Mouse (Mus musculus) hindbrain, embryonic 16.5 days (tissue): ENCODE data around the gene Lats2. TPM values are rescaled to one million over a fixed set of nuclear protein-coding genes. Genes with fewer than 3 reads are reported as not detected.
A peak's percentile ranks its signal among the peaks of the same experiment; 100 is the strongest.
"Not testable (repeated sequence)": the region's sequence is repeated elsewhere in the genome, so short reads cannot be mapped to it uniquely, and the experiment has no call there.

Experiments
- ATAC-seq: fragments of 200-750 bp; cut with Nextera tagmentation; 2 replicates; pipeline ENCODE4 v1.8.0; 2017; ENCODE audit warnings: moderate TSS enrichment, moderate library complexity
- H3K27ac ChIP-seq: fragments of 300-500 bp; sonication (generic); 2 replicates; pipeline ENCODE4 v1.5.1; 2014; ENCODE audit warnings: low read depth, mild to moderate bottlenecking, control low read depth, low read length, moderate library complexity
- H3K27me3 ChIP-seq: fragments of 300-500 bp; sonication (generic); replicated peaks from 2 replicates; pipeline ENCODE4 v1.6.1; 2014; ENCODE audit warnings: low read length; ENCODE audit not compliant: control insufficient read depth, insufficient read depth
- H3K36me3 ChIP-seq: fragments of 300-500 bp; sonication (generic); 2 replicates; pipeline ENCODE4 v1.6.1; 2014; ENCODE audit warnings: mild to moderate bottlenecking, low read length, moderate library complexity, mixed read lengths; ENCODE audit not compliant: control insufficient read depth, insufficient read depth
- H3K4me1 ChIP-seq: fragments of 300-500 bp; sonication (generic); 2 replicates; pipeline ENCODE4 v1.6.1; 2014; ENCODE audit warnings: low read depth, low read length; ENCODE audit not compliant: control insufficient read depth, insufficient read depth
- H3K4me2 ChIP-seq: fragments of 300-500 bp; sonication (generic); 2 replicates; pipeline ENCODE4 v1.6.1; 2014; ENCODE audit warnings: mild to moderate bottlenecking, low read length, control low read depth, moderate library complexity
- H3K4me3 ChIP-seq: fragments of 300-500 bp; sonication (generic); 2 replicates; pipeline ENCODE4 v1.5.1; 2014; ENCODE audit warnings: mild to moderate bottlenecking, low read length, control low read depth, moderate library complexity
- H3K9ac ChIP-seq: fragments of 300-500 bp; sonication (generic); 2 replicates; pipeline ENCODE4 v1.6.1; 2014; ENCODE audit warnings: low read depth, mild to moderate bottlenecking, control low read depth, low read length, moderate library complexity
- H3K9me3 ChIP-seq: fragments of 300-500 bp; sonication (generic); 2 replicates; pipeline ENCODE4 v1.6.1; 2014; ENCODE audit warnings: mild to moderate bottlenecking, low read length, moderate library complexity; ENCODE audit not compliant: control insufficient read depth
- WGBS: fragments of 180-500 bp; shearing (Covaris S2); extraction: QIAGEN DNeasy Blood & Tissue Kit; methylation state at CpG from one replicate; pipeline ENCODE4 v1.1.7; 2014; 5-methylcytosine and 5-hydroxymethylcytosine counted together
- polyA plus RNA-seq: library from polyadenylated mRNA; unstranded; fragments of >200 nt; fragmentation: Nextera tagmentation; extraction: Ambion mirVana; gene quantifications from 2 replicates; pipeline ENCODE4 v1.2.1, GENCODE M21; 2015

Gene Lats2
- polyA plus RNA-seq, 1 experiment from 2014 or later: 5.9 TPM

- Histone ChIP-seq H3K27ac (no peak overlapping the region), H3K4me1 (no peaks in the 10 kb centered on the region), H3K4me2 (no peak overlapping the region), H3K36me3 (no peaks in the 10 kb centered on the region), H3K4me3 (no peak overlapping the region), H3K9me3 (no peaks in the 10 kb centered on the region), H3K27me3 (no peaks in the 10 kb centered on the region), H3K9ac (no peak overlapping the region)
- 98% methylated on average over 5 of the region's 5 CpGs for WGBS
- ATAC-seq: no peak
Measured at GRCm38 (mm10) chr14:57769102-57769501, 10.9 kb upstream of the Lats2 start.

DNA sequence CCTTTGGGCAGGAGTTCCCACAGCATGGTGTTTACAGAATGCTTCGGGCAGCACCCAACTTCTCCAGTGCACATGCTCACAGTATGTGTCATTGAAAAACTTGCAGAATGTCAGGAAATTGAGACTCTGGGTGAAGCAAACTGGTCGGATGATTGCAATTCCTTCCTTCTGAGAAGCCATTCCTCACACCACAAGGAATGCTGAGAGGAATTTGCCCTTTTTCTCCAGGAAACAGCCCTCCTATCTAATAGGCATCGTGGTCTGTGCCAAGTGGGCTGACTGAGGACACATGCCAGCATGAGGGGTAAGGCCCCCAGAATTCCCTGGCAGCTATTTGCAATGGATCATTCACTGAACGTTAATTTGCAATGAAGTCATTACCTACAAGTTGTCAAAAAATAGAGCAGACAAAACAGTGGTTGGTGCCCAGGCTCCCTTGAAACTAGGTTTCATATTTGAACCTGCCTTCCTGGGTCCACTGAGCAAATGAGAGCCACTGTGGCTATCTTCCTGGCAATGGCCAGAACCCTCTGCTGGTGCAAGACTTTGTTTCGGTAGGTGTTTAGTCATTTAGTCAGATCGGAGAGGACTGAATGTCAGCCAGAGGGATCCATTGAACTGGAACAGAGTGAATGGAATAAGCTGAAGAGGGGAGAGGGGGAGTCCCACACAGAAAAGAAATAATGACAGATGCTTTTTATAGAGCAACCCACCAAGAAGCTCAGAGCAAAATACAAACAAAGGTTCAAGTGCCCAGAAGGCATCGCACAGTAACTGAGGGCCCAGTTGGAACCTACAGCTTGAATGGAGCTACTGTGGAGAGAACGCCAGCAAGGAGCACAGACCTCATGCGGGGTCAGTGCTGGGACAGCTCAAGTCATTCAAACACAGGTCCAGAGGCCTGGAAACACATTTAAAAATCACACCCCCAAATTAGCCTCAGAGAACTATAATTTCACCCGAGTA lies 2.5 kb upstream of the Lats2 start:
- WGBS: 30% methylated on average over 10 of the region's 10 CpGs
- Histone ChIP-seq H3K4me3 (no peak overlapping the region), H3K4me2 (no peak overlapping the region), H3K27me3 (no peaks in the 10 kb centered on the region), H3K9me3 (no peaks in the 10 kb centered on the region), H3K9ac (no peak overlapping the region), H3K27ac (peak overlapping the region; percentile 14; the same call in 1 of the 2 replicates), H3K4me1 (no peaks in the 10 kb centered on the region), H3K36me3 (no peaks in the 10 kb centered on the region)
- ATAC-seq: peak; percentile 54; the same call in 1 of the 2 replicates

DNA sequence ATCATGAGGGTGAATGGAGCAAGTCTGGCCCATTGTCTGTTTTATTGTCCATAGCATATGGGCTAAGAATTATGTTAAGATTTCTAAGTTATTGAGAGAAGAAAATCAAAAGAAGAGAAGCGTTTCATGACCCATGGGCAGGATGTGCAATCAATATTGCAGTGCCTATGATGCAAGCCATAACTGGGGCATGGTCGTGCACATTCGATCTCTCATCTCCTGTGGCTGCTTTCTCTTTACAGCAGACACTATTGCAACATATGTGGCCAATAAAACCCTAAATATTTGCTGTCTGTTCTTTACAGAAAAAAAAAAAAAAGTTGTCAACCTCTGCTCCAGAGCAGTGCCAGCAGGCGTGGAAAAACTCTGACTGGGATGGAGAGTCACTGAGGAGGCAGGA lies 2.1 kb downstream of the Lats2 start:
- H3K4me1 ChIP-seq: no peaks in the 10 kb centered on the region
- no peaks in the 10 kb centered on the region for H3K9me3 ChIP-seq
- ATAC-seq: no peak
- no peak overlapping the region for H3K4me3 ChIP-seq
- no peak overlapping the region for H3K27ac ChIP-seq
- WGBS: 82% methylated on average over 4 of the region's 4 CpGs
- no peak overlapping the region for H3K9ac ChIP-seq
- H3K36me3 ChIP-seq: no peaks in the 10 kb centered on the region
- H3K4me2 ChIP-seq: no peak overlapping the region
- no peaks in the 10 kb centered on the region for H3K27me3 ChIP-seq

GRCm38 (mm10) chr14:57755661-57756060 lies 2.5 kb downstream of the Lats2 start:
- H3K27me3 ChIP-seq: no peaks in the 10 kb centered on the region
- H3K4me1 ChIP-seq: no peaks in the 10 kb centered on the region
- H3K9me3 ChIP-seq: no peaks in the 10 kb centered on the region
- H3K36me3 ChIP-seq: no peaks in the 10 kb centered on the region
- H3K9ac ChIP-seq: no peak overlapping the region
- no peak overlapping the region for H3K4me3 ChIP-seq
- 96% methylated on average over 2 of the region's 2 CpGs for WGBS
- H3K27ac ChIP-seq: no peak overlapping the region
- no peak for ATAC-seq
- H3K4me2 ChIP-seq: no peak overlapping the region

DNA sequence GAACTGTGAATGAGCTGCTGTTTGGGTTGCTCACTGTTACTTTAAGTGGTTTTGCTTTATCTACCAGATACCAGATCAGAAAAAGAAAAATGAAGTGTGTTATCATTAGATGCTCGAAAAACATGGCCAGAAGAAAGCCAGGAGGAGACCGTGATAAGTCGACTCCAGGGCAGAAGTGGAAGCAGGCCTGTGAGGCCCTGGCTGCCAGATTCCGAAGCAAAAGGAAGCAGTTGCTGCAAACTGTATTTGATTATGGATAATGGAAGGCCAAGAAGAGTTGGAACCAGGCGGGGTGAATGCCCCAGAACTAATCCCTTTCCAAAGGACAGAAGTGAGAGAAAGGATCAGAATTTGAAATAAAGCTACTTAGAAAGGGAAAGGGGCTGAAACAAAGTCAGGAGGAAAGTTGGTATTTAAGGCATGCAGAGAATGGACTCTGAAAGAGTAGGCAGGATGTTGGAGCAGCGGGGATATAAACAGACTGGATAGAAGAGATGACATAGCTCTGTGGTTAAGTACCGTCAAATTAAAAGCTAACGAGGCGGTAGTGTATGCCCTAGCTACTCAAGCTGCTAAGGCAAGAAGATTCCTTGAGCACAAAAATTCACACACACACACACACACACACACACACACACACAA lies 4.7 kb downstream of the Lats2 start:
- Histone ChIP-seq H3K27me3 (no peaks in the 10 kb centered on the region), H3K9ac (no peak overlapping the region), H3K4me3 (no peak overlapping the region), H3K4me1 (no peaks in the 10 kb centered on the region), H3K27ac (no peak overlapping the region), H3K36me3 (no peaks in the 10 kb centered on the region), H3K9me3 (no peaks in the 10 kb centered on the region), H3K4me2 (no peak overlapping the region)
- WGBS: 39% methylated on average over 9 of the region's 9 CpGs
- no peak for ATAC-seq

- H3K4me2 ChIP-seq, H3K4me1 ChIP-seq, H3K9me3 ChIP-seq, H3K9ac ChIP-seq, H3K27me3 ChIP-seq, H3K4me3 ChIP-seq, H3K36me3 ChIP-seq, ATAC-seq, H3K27ac ChIP-seq: not testable (repeated sequence)
Measured at GRCm38 (mm10) chr14:57751006-57751405, 7.2 kb downstream of the Lats2 start.

DNA sequence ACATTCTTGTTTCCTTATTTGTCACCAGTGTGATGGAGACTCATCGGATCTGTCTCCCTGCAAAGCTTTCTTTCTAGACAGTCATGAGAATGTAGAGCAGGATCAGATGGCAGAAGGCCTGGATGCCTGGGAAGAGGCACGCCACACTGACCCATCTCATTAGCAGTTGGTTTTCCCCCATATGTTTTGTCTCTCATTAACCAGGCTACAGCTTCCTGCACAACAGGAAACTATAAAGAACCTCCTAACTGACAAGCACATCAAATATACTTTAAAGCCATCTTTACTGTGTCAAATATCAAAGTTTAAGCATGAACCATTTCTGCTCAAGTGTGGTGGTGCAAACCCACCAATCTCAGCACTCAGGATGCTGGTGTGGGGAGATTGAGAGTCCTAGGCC lies 8.7 kb downstream of the Lats2 start:
- Histone ChIP-seq H3K4me2 (no peak overlapping the region), H3K9ac (no peak overlapping the region), H3K4me3 (no peak overlapping the region), H3K27me3 (no peaks in the 10 kb centered on the region), H3K36me3 (no peaks in the 10 kb centered on the region), H3K4me1 (peaks cover 4% of the 10 kb centered on the region), H3K9me3 (no peaks in the 10 kb centered on the region), H3K27ac (no peak overlapping the region)
- 77% methylated on average over 2 of the region's 2 CpGs for WGBS
- ATAC-seq: no peak

DNA sequence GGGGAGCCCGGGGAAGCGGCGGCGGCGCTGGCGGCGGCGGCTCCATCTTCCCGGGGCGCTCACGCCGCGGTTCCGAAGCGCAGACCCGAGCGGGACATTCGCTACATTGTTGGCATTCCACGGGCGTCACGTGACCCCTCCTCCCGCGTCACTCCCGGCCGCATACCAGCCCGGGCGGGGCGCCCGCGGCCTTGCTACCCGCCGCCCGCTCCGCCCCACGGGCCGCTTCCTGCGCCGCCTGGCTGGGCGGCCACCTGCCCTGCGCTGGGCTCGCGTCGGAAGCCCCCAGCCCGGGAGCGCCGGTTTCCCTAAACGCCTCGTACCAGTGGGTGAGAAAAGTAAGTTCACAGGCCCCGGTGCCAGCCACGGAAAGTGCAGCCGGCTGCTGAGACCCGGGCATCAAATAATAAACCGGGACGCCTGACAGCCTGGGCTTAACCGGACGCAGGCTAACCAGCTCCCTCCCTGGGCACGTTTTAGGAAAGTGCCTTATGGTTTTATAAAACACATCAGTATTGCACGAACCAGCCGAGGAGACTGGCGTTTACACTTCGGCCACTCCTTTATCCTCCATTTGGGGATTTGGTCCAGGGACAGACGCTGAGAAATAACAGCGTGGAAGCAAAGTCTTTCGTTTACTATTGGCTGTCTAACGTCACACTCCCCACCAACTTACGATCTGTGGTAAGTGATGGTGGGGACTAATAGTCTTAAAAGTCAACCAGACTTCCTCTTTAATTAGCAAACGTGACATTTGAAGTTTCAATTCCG lies 12.0 kb downstream of the Lats2 start, which contains the start of gene Gm49361:
Gm49361 (minus strand) TSS at position 103 of the 771 bp plus-strand sequence.
- peaks cover 10% of the 10 kb centered on the region for H3K4me1 ChIP-seq
- peak within 1 kb of the TSS; percentile 84 for H3K4me2 ChIP-seq
- under 1% methylated on average over 49 of the region's 68 CpGs for WGBS
- H3K36me3 ChIP-seq: no peaks in the 10 kb centered on the region
- peak within 1 kb of the TSS; percentile 82 for H3K9ac ChIP-seq
- no peaks in the 10 kb centered on the region for H3K27me3 ChIP-seq
- H3K4me3 ChIP-seq: peak within 1 kb of the TSS; percentile 91
- ATAC-seq: peak; percentile 92
- H3K9me3 ChIP-seq: no peaks in the 10 kb centered on the region
- H3K27ac ChIP-seq: peak within 1 kb of the TSS; percentile 86
